Mouse (Mus musculus): ENCODE results near the gene Cldn3.

Gene Cldn3

DNA sequence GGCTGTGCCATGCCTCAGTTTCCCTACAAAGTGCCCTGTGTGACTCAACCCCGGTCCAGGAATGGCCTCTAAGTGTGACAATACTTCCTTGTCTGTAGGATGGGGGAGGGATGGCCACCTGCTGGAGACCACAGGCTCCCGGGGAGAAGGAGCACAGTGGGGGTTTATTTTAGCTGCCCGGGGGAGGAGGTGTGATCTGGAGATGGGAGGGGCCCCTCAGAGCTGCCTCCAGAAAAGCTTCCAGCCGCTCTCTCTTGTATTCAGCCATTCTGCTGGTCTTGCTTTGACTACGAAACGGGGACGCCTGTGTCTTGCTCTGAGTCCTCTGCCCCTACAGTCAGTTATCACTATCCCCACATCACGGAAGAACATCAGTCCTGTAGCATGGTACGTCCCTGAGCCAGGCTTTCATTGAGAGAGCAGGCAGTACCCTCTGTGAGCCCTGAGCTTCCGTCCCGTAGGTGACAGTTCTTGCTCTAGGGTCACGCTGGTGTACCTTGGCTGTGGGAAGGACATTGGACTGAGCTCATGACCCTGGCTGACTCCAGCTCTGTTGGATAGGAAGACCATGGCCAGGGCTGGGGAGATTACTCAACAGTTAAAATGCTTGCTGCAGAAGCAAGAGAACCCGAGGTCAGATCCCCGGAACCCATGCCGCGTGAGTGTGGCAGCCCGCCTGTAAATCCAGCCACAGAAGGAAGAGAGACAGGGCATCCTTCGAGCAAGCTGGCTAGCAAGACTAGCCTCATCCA lies 49.8 kb downstream of the Cldn3 start:
- no peak for DNase-seq (ENCODE audit: low read depth, low spot score)

Measured in brain, embryonic 18.5 days (tissue).